Mouse (Mus musculus): Measurements from ENCODE around the gene Hist1h2bn. TPM values are rescaled to one million over a fixed set of nuclear protein-coding genes. Genes with fewer than 3 reads are reported as not detected.
"Not testable (repeated sequence)": the region's sequence is repeated elsewhere in the genome, so short reads cannot be mapped to it uniquely, and the experiment has no call there.

Hist1h2bn gene
- polyA plus RNA-seq, 1 experiment from 2014 or later = 2.6 TPM

- no peak overlapping the region for H3K4me3 ChIP-seq
- DNase-seq (ENCODE audit: low spot score) = no peak
- 87% methylated on average over 1 of the region's 1 CpGs for WGBS
- no peaks in the 10 kb centered on the region for H3K27me3 ChIP-seq (ENCODE audit: low read depth, poor library complexity, severe bottlenecking)
- peaks cover 20% of the 10 kb centered on the region for H3K4me1 ChIP-seq
- no peaks in the 10 kb centered on the region for H3K9me3 ChIP-seq (replicated peaks)
- no peak overlapping the region for H3K27ac ChIP-seq (replicated peaks)
- no peaks in the 10 kb centered on the region for H3K36me3 ChIP-seq
These were observed 8.9 kb upstream of the Hist1h2bn start for GRCm38 (mm10) chr13:21745006-21745405.

- Histone ChIP-seq H3K27me3 (ENCODE audit: low read depth, poor library complexity, severe bottlenecking) (no peaks in the 10 kb centered on the region), H3K9me3 (replicated peaks) (no peaks in the 10 kb centered on the region), H3K36me3 (no peaks in the 10 kb centered on the region), H3K4me3 (peak overlapping the region; percentile 61), H3K4me1 (peaks cover 45% of the 10 kb centered on the region), H3K27ac (replicated peaks) (peak overlapping the region; percentile 91)
- DNase-seq (ENCODE audit: low spot score) = peak; percentile 58
- 6% methylated on average over 5 of the region's 5 CpGs for WGBS
These were observed 4.3 kb upstream of the Hist1h2bn start for GRCm38 (mm10) chr13:21749387-21750158.

DNA sequence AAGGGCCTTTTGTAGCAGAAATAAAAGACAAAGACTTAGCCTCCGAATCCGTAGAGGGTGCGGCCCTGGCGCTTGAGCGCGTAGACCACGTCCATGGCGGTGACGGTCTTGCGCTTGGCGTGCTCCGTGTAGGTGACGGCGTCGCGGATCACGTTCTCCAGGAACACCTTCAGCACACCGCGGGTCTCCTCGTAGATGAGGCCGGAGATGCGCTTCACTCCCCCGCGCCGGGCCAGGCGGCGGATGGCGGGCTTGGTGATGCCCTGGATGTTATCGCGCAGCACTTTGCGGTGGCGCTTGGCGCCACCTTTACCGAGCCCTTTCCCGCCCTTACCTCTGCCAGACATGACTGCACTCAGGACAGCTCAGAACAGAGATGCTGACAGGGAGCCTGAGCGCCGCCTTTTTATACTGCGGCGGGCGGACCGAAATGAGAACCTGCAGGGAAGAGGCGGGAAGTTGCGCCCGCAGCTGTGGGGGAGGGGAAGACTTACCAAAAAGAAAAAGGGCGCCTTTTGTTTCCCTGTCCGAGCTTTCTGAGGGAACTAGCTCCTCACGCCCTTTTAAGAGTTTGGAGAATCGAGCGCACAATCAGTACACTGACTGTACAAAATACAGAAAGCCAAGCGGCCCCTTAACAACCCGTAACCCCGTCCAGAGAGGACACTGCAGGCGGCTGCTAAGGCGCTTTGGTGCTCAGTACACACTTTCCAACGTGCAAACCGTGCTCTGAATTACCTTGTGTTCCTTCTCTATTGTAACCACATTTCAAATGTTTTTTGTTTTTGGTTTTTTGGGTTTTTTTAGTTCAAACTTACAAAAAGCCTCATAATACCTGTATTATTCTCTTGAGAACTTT, 3.5 kb upstream of the Hist1h2bn start, which contains the start of gene Hist1h4k:
TSS of gene Hist1h4k (minus strand) at position 347 of the 859 bp plus-strand sequence.
- H3K27ac ChIP-seq (replicated peaks) = peak within 1 kb of the TSS; percentile 91
- peaks cover 53% of the 10 kb centered on the region for H3K4me1 ChIP-seq
- under 1% methylated on average over 49 of the region's 56 CpGs for WGBS
- DNase-seq (ENCODE audit: low spot score) = peak; percentile 94
- peak within 1 kb of the TSS; percentile 61 for H3K4me3 ChIP-seq
- not testable (repeated sequence) for H3K36me3 ChIP-seq; H3K27me3 ChIP-seq (ENCODE audit: low read depth, poor library complexity, severe bottlenecking); H3K9me3 ChIP-seq (replicated peaks)

DNA sequence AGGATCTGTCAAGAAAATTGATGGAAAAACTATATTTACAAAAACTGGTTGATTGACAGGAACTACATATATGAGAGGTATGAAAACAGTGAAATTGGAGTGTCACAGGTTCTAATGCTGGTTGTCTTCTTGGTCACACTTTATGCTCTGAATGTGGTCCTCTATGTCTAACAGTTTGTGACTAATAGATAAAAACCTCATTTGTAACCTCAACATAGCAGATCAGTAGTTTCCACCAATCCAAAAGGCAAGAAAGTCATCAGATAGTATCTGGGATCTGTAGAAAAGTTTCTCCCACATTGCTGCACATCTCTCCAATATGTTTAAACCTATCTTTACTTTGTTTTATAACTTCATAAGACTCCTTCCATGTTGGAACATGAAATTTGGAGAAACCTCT, 2.5 kb upstream of the Hist1h2bn start:
- H3K4me3 ChIP-seq = no peak overlapping the region
- H3K4me1 ChIP-seq = peaks cover 60% of the 10 kb centered on the region
- no peaks in the 10 kb centered on the region for H3K9me3 ChIP-seq (replicated peaks)
- no peaks in the 10 kb centered on the region for H3K36me3 ChIP-seq
- H3K27me3 ChIP-seq (ENCODE audit: low read depth, poor library complexity, severe bottlenecking) = no peaks in the 10 kb centered on the region
- DNase-seq (ENCODE audit: low spot score) = no peak
- H3K27ac ChIP-seq (replicated peaks) = peak overlapping the region; percentile 91

GRCm38 (mm10) chr13:21751827-21752226, 2.1 kb upstream of the Hist1h2bn start:
- Histone ChIP-seq H3K4me1 (peaks cover 60% of the 10 kb centered on the region), H3K4me3 (peak overlapping the region; percentile 58; the same call in 1 of the 2 replicates)
- WGBS = 78% methylated on average over 3 of the region's 3 CpGs

GRCm38 (mm10) chr13:21752356-21752755, 1.6 kb upstream of the Hist1h2bn start:
- peak; percentile 33 for DNase-seq (ENCODE audit: low spot score)
- Histone ChIP-seq H3K9me3 (replicated peaks) (no peaks in the 10 kb centered on the region), H3K36me3 (no peaks in the 10 kb centered on the region), H3K27ac (replicated peaks) (peak overlapping the region; percentile 91), H3K4me1 (peaks cover 59% of the 10 kb centered on the region), H3K4me3 (peak overlapping the region; percentile 58), H3K27me3 (ENCODE audit: low read depth, poor library complexity, severe bottlenecking) (no peaks in the 10 kb centered on the region)
- WGBS = 50% methylated on average over 3 of the region's 3 CpGs

More at GRCm38 (mm10) chr13:21751827-21752226, 2.1 kb upstream of the Hist1h2bn start:
- H3K9me3 ChIP-seq (replicated peaks) = no peaks in the 10 kb centered on the region
- no peaks in the 10 kb centered on the region for H3K36me3 ChIP-seq
- peak; percentile 20 for DNase-seq (ENCODE audit: low spot score)
- H3K27me3 ChIP-seq (ENCODE audit: low read depth, poor library complexity, severe bottlenecking) = no peaks in the 10 kb centered on the region
- H3K27ac ChIP-seq (replicated peaks) = peak overlapping the region; percentile 91

- Histone ChIP-seq H3K27me3 (ENCODE audit: low read depth, poor library complexity, severe bottlenecking) (no peaks in the 10 kb centered on the region), H3K4me3 (peak overlapping the region; percentile 58), H3K36me3 (no peaks in the 10 kb centered on the region), H3K4me1 (peaks cover 54% of the 10 kb centered on the region), H3K9me3 (replicated peaks) (no peaks in the 10 kb centered on the region), H3K27ac (replicated peaks) (peak overlapping the region; percentile 91)
- no peak for DNase-seq (ENCODE audit: low spot score)
- 5% methylated on average over 10 of the region's 10 CpGs for WGBS
These were observed 836 bp upstream of the Hist1h2bn start for GRCm38 (mm10) chr13:21753051-21753523.

DNA sequence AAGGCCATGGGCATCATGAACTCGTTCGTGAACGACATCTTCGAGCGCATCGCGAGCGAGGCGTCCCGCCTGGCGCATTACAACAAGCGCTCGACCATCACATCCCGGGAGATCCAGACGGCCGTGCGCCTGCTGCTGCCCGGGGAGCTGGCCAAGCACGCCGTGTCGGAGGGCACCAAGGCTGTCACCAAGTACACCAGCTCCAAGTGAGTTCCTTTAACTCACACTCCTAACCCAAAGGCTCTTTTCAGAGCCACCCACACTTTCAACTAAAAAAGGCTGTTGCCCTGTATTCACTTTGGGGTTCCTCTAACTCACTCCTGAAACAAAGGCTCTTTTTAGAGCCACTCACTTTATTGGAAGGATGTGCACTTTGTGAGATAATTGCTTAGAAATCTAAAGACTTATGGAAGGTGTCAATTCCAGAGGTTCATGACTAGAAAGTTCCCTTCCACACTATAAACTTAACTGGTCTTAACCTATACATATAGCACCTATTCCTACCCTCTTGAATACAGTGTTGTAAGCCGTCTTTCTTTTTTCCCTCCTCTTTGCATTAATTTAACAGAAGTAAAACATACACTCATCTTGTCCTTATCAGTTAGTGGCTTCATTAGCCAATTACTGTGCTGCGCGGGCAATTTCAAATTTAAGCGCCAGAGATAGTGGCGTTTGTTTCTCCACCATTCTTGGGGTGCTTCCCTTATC, 525 bp downstream of the Hist1h2bn start:
- DNase-seq (ENCODE audit: low spot score) = peak; percentile 47
- WGBS = 2% methylated on average over 11 of the region's 26 CpGs
- Histone ChIP-seq H3K4me3 (peak overlapping the region; percentile 59), H3K27ac (replicated peaks) (peak overlapping the region; percentile 91), H3K4me1 (peaks cover 42% of the 10 kb centered on the region)
- H3K36me3 ChIP-seq; H3K27me3 ChIP-seq (ENCODE audit: low read depth, poor library complexity, severe bottlenecking); H3K9me3 ChIP-seq (replicated peaks): not testable (repeated sequence)

DNA sequence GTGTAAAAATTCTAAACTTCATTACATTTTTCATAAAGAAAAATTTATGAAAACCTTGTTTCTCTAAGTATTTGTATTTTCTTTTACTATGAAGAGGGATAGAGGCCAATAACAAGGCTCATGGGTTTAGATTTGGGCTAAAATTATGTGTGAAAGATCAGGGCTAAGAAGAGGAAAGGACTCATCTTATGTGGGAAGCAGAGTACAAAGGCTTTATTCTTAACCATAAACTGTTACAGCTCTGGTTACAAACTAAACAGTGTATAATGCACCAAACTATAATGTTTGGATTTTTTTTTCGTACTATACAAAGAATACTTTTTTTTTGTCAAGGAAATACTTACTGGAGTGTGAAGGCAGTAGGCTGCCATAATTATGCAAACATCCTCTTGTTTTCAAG, 1.8 kb downstream of the Hist1h2bn start:
- peak overlapping the region; percentile 86 for H3K27ac ChIP-seq (replicated peaks)
- peaks cover 40% of the 10 kb centered on the region for H3K4me1 ChIP-seq
- no peaks in the 10 kb centered on the region for H3K36me3 ChIP-seq
- no peaks in the 10 kb centered on the region for H3K9me3 ChIP-seq (replicated peaks)
- H3K27me3 ChIP-seq (ENCODE audit: low read depth, poor library complexity, severe bottlenecking) = no peaks in the 10 kb centered on the region
- no peak for DNase-seq (ENCODE audit: low spot score)
- peak overlapping the region; percentile 59 for H3K4me3 ChIP-seq
- 80% methylated on average over 1 of the region's 1 CpGs for WGBS

- peaks cover 41% of the 10 kb centered on the region for H3K4me1 ChIP-seq
- H3K36me3 ChIP-seq = peaks cover 2% of the 10 kb centered on the region; the same call in 1 of the 2 replicates
- H3K27ac ChIP-seq (replicated peaks) = peak overlapping the region; percentile 97
- peak; percentile 73 for DNase-seq (ENCODE audit: low spot score)
- WGBS = 8% methylated on average over 33 of the region's 33 CpGs
- H3K4me3 ChIP-seq = peak overlapping the region; percentile 76
- no peaks in the 10 kb centered on the region for H3K9me3 ChIP-seq (replicated peaks)
- no peaks in the 10 kb centered on the region for H3K27me3 ChIP-seq (ENCODE audit: low read depth, poor library complexity, severe bottlenecking)
These were observed 25.2 kb downstream of the Hist1h2bn start for GRCm38 (mm10) chr13:21778814-21779766.

Data from midbrain, embryonic 10.5 days (tissue).